In genomic region chr3:41123190-41123999, GRCm38 (mm10) we compare ENCODE assay signal across 11 mouse cellular contexts. TPM values are rescaled to one million over a fixed set of nuclear protein-coding genes. Genes with fewer than 3 reads are reported as not detected.
A peak's percentile ranks its signal among the peaks of the same experiment; 100 is the strongest.
DNase-seq lines count a peak whose midpoint lies in the region; ATAC-seq lines count a peak whose summit lies in the region.
"Had no signal": no experiment of that assay in that cellular context is flagged by ENCODE, and none has a peak within 500 bp of the region (broad histone marks: within the 10 kb centered on the region; RNA-seq: fewer than 3 reads in every experiment).

No protein-coding gene starts in this region.

- H3K27me3 ChIP-seq in kidney, embryonic 15.5 days, result peaks cover 28% of the 10 kb centered on the region
- H3K27me3 ChIP-seq in forebrain, embryonic 13.5 days, result no peaks in the 10 kb centered on the region
- H3K27me3 ChIP-seq in limb, embryonic 12.5 days, result peaks cover 18% of the 10 kb centered on the region

- 46% methylated on average over 10 of the region's 10 CpGs for WGBS in kidney, embryonic 15.5 days
- WGBS in forebrain, embryonic 13.5 days, result 12% methylated on average over 10 of the region's 10 CpGs
- whole genome bisulfite sequencing in limb, embryonic 12.5 days, result 33% methylated on average over 10 of the region's 10 CpGs

- H3K4me2 ChIP-seq in kidney, embryonic 15.5 days, result peak overlapping the region; percentile 29; the same call in 1 of the 2 replicates
- H3K4me2 ChIP-seq in forebrain, embryonic 13.5 days, result peak overlapping the region; percentile 47
- H3K4me2 ChIP-seq in limb, embryonic 12.5 days, result peak overlapping the region; percentile 7; the same call in 1 of the 2 replicates

- H3K9me3 ChIP-seq in kidney, embryonic 15.5 days (replicated peaks), result no peaks in the 10 kb centered on the region
- H3K9me3 ChIP-seq in forebrain, embryonic 13.5 days (replicated peaks), result no peaks in the 10 kb centered on the region
- H3K9me3 ChIP-seq in limb, embryonic 12.5 days, result no peaks in the 10 kb centered on the region

- H3K4me3 ChIP-seq in kidney, embryonic 15.5 days (replicated peaks), result no peak overlapping the region
- H3K4me3 ChIP-seq in forebrain, embryonic 13.5 days, result no peak overlapping the region
- no peak overlapping the region for H3K4me3 ChIP-seq in limb, embryonic 12.5 days (replicated peaks)

- H3K4me1 ChIP-seq in kidney, embryonic 15.5 days, result 0 out of 2 replicates have a peak, but pooled peaks cover 4% of the 10 kb centered on the region
- peaks cover 14% of the 10 kb centered on the region for H3K4me1 ChIP-seq in forebrain, embryonic 13.5 days
- H3K4me1 ChIP-seq in limb, embryonic 12.5 days (replicated peaks), result 0 out of 2 replicates have a peak, but pooled peaks cover 10% of the 10 kb centered on the region

- H3K9ac ChIP-seq in kidney, embryonic 15.5 days, result no peak overlapping the region
- H3K9ac ChIP-seq in forebrain, embryonic 13.5 days, result peak overlapping the region; percentile 21; the same call in 1 of the 2 replicates
- no peak overlapping the region for H3K9ac ChIP-seq in limb, embryonic 12.5 days (replicated peaks)

- no peaks in the 10 kb centered on the region for H3K36me3 ChIP-seq in kidney, embryonic 15.5 days
- no peaks in the 10 kb centered on the region for H3K36me3 ChIP-seq in forebrain, embryonic 13.5 days (ENCODE audit: poor library complexity, severe bottlenecking)
- no peaks in the 10 kb centered on the region for H3K36me3 ChIP-seq in limb, embryonic 12.5 days

- no peak for ATAC-seq in kidney, embryonic 15.5 days (replicated peaks; ENCODE audit: low FRiP score)
- peak; percentile 75 for ATAC-seq in forebrain, embryonic 13.5 days
- ATAC-seq in limb, embryonic 12.5 days (ENCODE audit: insufficient number of reproducible peaks, insufficient read depth, low FRiP score, low TSS enrichment, low read depth), result no peak
- ATAC-seq: Patski had no signal

- H3K27ac ChIP-seq in kidney, embryonic 15.5 days, result no peak overlapping the region
- no peak overlapping the region for H3K27ac ChIP-seq in forebrain, embryonic 13.5 days
- no peak overlapping the region for H3K27ac ChIP-seq in limb, embryonic 12.5 days
- H3K27ac ChIP-seq: kidney, postnatal 0 days had no signal

- no peak for DNase-seq in kidney, postnatal 14 days
- DNase-seq in retina, postnatal 1 day, result peak; percentile 67
- DNase-seq in testis, postnatal 10 days (ENCODE audit: low spot score), result no peak
- DNase-seq in kidney, adult 11 months, result no peak
- no peak for DNase-seq in MN1 (ENCODE audit: low spot score)
- DNase-seq: lung, postnatal 10 days had no signal

RNA-seq across cellular contexts. Expression of gene Pgrmc2, which starts 40.5 kb away (rescaled TPM):
- 40.9 and 41.0 TPM in 2 replicates for polyA plus RNA-seq in kidney, embryonic 15.5 days (2015; fragmentation: Nextera tagmentation; extraction: Ambion mirVana)
- 26.0 and 27.0 TPM in 2 replicates for polyA plus RNA-seq in forebrain, embryonic 13.5 days (2015; fragmentation: Nextera tagmentation; extraction: Ambion mirVana)
- polyA plus RNA-seq in limb, embryonic 12.5 days (2016; fragmentation: Nextera tagmentation; extraction: Ambion mirVana), result 47.4 and 49.4 TPM in 2 replicates
